Mouse (Mus musculus): ENCODE results near the gene Btbd11. TPM values are rescaled to one million over a fixed set of nuclear protein-coding genes. Genes with fewer than 3 reads are reported as not detected.

Btbd11 gene
- polyA plus RNA-seq, 1 experiment, result not detected

- TF ChIP-seq GATA1 (IDR thresholded peaks at IDR 0.05; ENCODE audit: low read length), result no peak
These were observed 106.0 kb downstream of the Btbd11 start for GRCm38 (mm10) chr10:85492583-85492982.

- TF ChIP-seq GATA1 (IDR thresholded peaks at IDR 0.05; ENCODE audit: low read length), result no peak
These were observed 109.7 kb downstream of the Btbd11 start for GRCm38 (mm10) chr10:85496358-85496757.

- TF ChIP-seq GATA1 (IDR thresholded peaks at IDR 0.05; ENCODE audit: low read length), result no peak
These were observed 110.4 kb downstream of the Btbd11 start for GRCm38 (mm10) chr10:85496981-85497380.

- TF ChIP-seq GATA1 (IDR thresholded peaks at IDR 0.05; ENCODE audit: low read length), result no peak
These were observed 111.3 kb downstream of the Btbd11 start for GRCm38 (mm10) chr10:85497931-85498330.

- TF ChIP-seq GATA1 (IDR thresholded peaks at IDR 0.05; ENCODE audit: low read length), result no peak
These were observed 114.0 kb downstream of the Btbd11 start for GRCm38 (mm10) chr10:85500573-85501155.

- TF ChIP-seq GATA1 (IDR thresholded peaks at IDR 0.05; ENCODE audit: low read length), result no peak
These were observed 115.5 kb downstream of the Btbd11 start for GRCm38 (mm10) chr10:85501966-85502566.

GRCm38 (mm10) chr10:85502656-85503055 is 116.0 kb downstream of the Btbd11 start:
- TF ChIP-seq GATA1 (IDR thresholded peaks at IDR 0.05; ENCODE audit: low read length), result no peak

GRCm38 (mm10) chr10:85503453-85503852 is 116.8 kb downstream of the Btbd11 start:
- no peak for TF ChIP-seq GATA1 (IDR thresholded peaks at IDR 0.05; ENCODE audit: low read length)

- no peak for TF ChIP-seq GATA1 (IDR thresholded peaks at IDR 0.05; ENCODE audit: low read length)
These were observed 120.8 kb downstream of the Btbd11 start for GRCm38 (mm10) chr10:85507270-85508050.

GRCm38 (mm10) chr10:85508193-85508794 is 121.7 kb downstream of the Btbd11 start:
- no peak for TF ChIP-seq GATA1 (IDR thresholded peaks at IDR 0.05; ENCODE audit: low read length)

- TF ChIP-seq GATA1 (IDR thresholded peaks at IDR 0.05; ENCODE audit: low read length), result no peak
These were observed 122.4 kb downstream of the Btbd11 start for GRCm38 (mm10) chr10:85509000-85509399.

GRCm38 (mm10) chr10:85510329-85510728 is 123.7 kb downstream of the Btbd11 start:
- TF ChIP-seq GATA1 (IDR thresholded peaks at IDR 0.05; ENCODE audit: low read length), result no peak

GRCm38 (mm10) chr10:85512808-85513207 is 126.2 kb downstream of the Btbd11 start:
- TF ChIP-seq GATA1 (IDR thresholded peaks at IDR 0.05; ENCODE audit: low read length), result no peak

- no peak for TF ChIP-seq GATA1 (IDR thresholded peaks at IDR 0.05; ENCODE audit: low read length)
These were observed 130.9 kb downstream of the Btbd11 start for GRCm38 (mm10) chr10:85517223-85518110.

GRCm38 (mm10) chr10:85518111-85518409 is 131.4 kb downstream of the Btbd11 start:
- no peak for TF ChIP-seq GATA1 (IDR thresholded peaks at IDR 0.05; ENCODE audit: low read length)

Measured in G1E-ER4 (cell line).